Mouse (Mus musculus): ENCODE data around the gene Setd5. TPM values are rescaled to one million over a fixed set of nuclear protein-coding genes. Genes with fewer than 3 reads are reported as not detected.
A peak's percentile ranks its signal among the peaks of the same experiment; 100 is the strongest.

Setd5 gene
- polyA plus RNA-seq, 1 experiment from 2014 or later = 96.5 TPM

DNA sequence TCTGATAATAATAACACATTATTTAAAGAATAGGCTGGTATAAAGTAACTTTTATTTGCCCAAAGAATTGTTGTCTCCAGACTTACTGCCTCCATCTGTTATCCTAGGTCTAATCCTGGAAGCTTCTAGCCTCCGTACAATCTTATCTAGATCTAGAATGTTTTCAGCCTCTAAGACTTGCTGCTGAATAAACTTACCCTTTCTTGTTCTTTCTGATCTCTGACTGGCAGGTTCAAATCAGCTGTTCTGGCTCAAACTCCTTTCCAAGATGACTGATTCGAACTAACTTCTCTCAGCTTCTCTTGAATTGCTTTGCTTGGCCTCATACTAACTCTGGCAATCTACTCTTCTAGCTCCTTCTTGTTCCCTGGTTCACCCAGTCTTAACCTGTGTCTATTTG is 36.8 kb upstream of the Setd5 start:
- Histone ChIP-seq H3K9ac (no peak overlapping the region), H3K4me3 (no peak overlapping the region), H3K36me3 (no peaks in the 10 kb centered on the region), H3K9me3 (no peaks in the 10 kb centered on the region), H3K27me3 (no peaks in the 10 kb centered on the region), H3K4me1 (peaks cover 12% of the 10 kb centered on the region), H3K27ac (no peak overlapping the region), H3K4me2 (replicated peaks) (no peak overlapping the region)
- ATAC-seq (ENCODE audit: low FRiP score, low read depth) = no peak
- WGBS = 86% methylated on average over 2 of the region's 2 CpGs

DNA sequence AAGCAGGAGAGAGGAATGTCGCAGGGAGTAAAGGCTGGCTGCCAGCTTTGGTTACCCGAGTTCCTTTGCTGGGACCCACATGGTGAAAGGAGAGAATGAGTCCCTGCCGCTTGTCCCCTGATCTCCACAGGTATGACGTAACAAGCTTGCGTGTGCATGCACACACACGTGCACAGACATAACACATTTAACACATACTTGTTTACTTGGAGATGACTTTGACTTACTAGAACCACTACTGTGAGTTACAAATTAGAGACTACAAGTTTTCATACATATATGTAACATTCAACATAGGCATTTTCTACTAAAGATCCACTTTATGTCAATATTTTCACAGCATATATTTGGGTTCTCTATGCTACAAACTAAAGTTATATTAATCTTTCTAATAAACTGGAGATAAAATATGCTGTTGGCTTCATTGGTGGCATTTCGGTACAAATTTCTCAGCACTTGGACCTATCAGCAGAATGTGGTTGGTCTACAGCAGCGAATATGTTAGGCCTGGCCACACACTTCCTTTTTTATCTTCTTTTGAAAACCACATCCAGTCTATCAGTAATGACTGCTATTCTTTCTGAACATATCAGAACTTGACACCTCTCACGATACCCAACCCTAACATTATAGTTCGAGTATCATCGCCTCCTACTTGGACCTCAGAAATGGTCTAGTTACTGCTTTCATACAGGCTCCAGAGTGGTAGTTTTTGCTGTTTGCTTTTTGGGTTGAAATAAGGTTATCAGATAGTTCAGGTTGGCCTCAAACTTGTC is 35.8 kb upstream of the Setd5 start:
- Histone ChIP-seq H3K4me1 (peaks cover 14% of the 10 kb centered on the region), H3K27ac (no peak overlapping the region), H3K36me3 (no peaks in the 10 kb centered on the region), H3K27me3 (no peaks in the 10 kb centered on the region), H3K9ac (no peak overlapping the region), H3K4me3 (no peak overlapping the region), H3K9me3 (no peaks in the 10 kb centered on the region), H3K4me2 (replicated peaks) (no peak overlapping the region)
- no peak for ATAC-seq (ENCODE audit: low FRiP score, low read depth)
- WGBS = 88% methylated on average over 11 of the region's 11 CpGs

DNA sequence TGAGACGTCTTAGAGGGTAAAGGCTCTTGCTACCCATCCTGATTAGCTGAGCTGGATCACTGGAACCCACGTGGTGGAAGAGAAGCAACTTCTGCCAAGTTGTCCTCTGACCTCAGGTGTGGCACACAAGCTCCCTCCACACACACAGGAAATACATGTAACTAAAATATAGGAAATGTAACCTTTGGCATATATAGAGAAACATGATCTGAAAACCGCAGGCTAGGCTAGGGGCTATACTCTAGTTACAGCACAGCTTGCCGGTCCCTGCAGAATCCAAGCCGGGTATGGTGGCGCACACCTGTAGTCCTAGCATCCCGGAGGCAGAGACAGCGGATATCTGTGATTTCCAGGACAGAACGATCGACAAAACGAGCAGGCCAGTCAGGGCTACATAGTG is 31.6 kb upstream of the Setd5 start:
- H3K9me3 ChIP-seq = no peaks in the 10 kb centered on the region
- under 1% methylated on average over 11 of the region's 11 CpGs for WGBS
- peak overlapping the region; percentile 78 for H3K4me3 ChIP-seq
- H3K27me3 ChIP-seq = no peaks in the 10 kb centered on the region
- H3K4me1 ChIP-seq = peaks cover 16% of the 10 kb centered on the region
- peak overlapping the region; percentile 91 for H3K4me2 ChIP-seq (replicated peaks)
- ATAC-seq (ENCODE audit: low FRiP score, low read depth) = peak; percentile 48
- peak overlapping the region; percentile 87 for H3K27ac ChIP-seq
- peaks cover 15% of the 10 kb centered on the region for H3K36me3 ChIP-seq
- H3K9ac ChIP-seq = peak overlapping the region; percentile 80

DNA sequence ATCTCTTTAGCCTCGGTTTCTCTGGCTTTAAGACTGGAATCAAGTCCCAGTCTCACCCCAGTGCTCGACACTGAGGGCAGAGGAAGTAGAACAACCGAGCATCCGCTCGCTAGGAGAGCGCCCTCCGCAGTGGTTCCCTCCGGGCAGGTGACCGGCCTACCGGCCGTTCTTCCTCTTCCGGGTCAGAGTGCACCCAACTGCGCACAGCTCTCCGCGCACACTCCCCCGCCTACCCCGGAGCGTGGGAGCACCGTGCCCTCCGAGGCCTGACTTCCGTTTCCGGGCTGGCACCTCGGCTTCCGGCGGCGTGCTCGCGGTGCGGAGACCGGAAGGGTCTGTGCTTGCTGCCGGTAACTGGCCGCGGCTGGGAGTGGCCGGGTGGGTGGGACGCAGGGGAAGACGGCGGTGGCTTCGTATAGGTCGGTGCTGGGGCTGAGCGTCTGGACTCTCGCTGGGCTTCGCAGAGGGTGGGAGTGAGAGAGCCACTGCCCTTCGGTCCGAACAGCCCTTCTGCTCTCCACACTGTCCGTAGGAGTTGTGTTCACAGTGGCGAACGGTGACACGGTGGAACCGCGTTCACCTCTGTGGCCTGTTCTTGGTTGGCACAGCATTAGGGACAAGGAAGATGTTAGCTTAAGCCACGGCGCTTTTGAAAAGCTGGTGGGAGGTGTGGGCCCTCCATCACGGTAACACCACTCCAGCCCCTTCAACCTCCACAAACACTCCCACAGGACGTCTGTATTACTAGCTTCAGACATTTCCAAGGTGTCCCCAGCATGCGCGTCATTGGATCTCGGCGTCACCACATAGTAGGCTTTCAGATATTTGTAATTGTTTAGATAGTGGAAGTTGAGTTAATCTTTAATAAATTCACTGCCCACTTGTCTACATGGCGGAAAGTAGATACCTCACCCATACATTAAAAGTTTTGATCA is 30.9 kb upstream of the Setd5 start, which contains the start of gene Thumpd3:
Gene Thumpd3, plus strand, starts transcription at position 185 of the 935 bp plus-strand sequence.
- Histone ChIP-seq H3K27ac (peak within 1 kb of the TSS; percentile 87), H3K36me3 (peaks cover 20% of the 10 kb centered on the region), H3K4me3 (peak within 1 kb of the TSS; percentile 78), H3K27me3 (no peaks in the 10 kb centered on the region), H3K4me2 (replicated peaks) (peak within 1 kb of the TSS; percentile 91), H3K9me3 (no peaks in the 10 kb centered on the region), H3K9ac (peak within 1 kb of the TSS; percentile 81), H3K4me1 (peaks cover 16% of the 10 kb centered on the region)
- ATAC-seq (ENCODE audit: low FRiP score, low read depth) = peak; percentile 100
- under 1% methylated on average over 59 of the region's 59 CpGs for WGBS

DNA sequence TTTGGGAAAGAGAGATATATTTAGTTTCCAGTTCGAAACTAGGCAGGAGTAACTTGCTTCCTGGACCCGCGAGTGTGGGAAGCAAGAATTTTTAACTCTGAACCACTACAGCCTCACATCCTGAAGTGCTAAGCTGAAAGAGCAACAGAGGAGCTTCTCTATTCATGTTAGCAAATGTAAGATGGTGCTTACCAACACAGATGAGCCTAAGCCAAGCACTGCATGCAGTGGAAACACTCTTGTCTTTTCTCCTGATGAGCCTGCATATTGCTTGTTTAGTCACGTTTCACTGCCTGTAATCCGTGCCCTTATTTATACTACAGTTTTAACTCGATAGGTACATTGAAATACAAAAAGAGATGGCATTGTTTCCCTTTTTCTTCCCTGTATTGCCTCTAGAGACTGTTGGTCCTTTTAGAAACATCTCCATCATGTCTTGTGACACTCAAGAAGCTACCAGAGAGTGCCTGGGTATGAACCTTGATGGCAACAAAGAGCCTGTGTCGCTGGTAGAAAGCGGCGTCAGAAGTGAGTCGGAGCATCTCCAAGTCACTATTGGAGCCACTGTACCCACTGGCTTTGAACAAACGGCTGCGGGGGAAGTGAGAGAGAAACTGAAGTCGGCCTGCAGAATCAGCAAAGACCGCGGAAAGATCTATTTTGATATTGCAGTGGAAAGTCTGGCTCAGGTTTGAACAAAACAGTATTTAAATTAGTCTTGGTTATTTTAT is 30.0 kb upstream of the Setd5 start:
- no peak overlapping the region; the same call in 1 of the 2 replicates for H3K27ac ChIP-seq
- H3K4me3 ChIP-seq = peak overlapping the region; percentile 78
- H3K9me3 ChIP-seq = no peaks in the 10 kb centered on the region
- peak overlapping the region; percentile 81 for H3K9ac ChIP-seq
- no peaks in the 10 kb centered on the region for H3K27me3 ChIP-seq
- H3K4me2 ChIP-seq (replicated peaks) = peak overlapping the region; percentile 91
- peaks cover 26% of the 10 kb centered on the region for H3K36me3 ChIP-seq
- 62% methylated on average over 15 of the region's 15 CpGs for WGBS
- no peak for ATAC-seq (ENCODE audit: low FRiP score, low read depth)
- H3K4me1 ChIP-seq = peaks cover 16% of the 10 kb centered on the region

DNA sequence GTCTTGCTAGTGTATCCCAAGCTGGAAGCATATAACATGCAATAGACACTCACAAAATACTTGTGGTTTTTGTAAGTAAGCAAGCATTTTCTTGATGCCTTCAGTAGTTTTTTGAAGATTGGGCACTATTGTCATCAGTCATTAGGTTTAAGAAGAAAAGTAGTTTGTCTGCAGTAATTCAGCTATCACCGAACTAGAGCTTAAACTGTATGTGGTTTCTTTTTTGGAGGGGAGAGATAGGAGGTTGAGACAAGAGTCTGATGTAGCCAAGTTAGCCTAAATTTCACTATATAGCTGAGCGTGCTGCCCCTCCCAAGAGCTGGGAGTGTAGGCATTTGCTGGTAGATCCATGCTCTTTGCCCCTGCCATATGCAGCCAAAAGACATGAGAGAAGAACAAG is 28.8 kb upstream of the Setd5 start:
- no peak for ATAC-seq (ENCODE audit: low FRiP score, low read depth)
- Histone ChIP-seq H3K9me3 (no peaks in the 10 kb centered on the region), H3K36me3 (peaks cover 34% of the 10 kb centered on the region), H3K4me1 (peaks cover 16% of the 10 kb centered on the region), H3K4me2 (replicated peaks) (no peak overlapping the region), H3K9ac (no peak overlapping the region), H3K27me3 (no peaks in the 10 kb centered on the region), H3K27ac (no peak overlapping the region), H3K4me3 (no peak overlapping the region)
- WGBS = 91% methylated on average over 2 of the region's 2 CpGs

DNA sequence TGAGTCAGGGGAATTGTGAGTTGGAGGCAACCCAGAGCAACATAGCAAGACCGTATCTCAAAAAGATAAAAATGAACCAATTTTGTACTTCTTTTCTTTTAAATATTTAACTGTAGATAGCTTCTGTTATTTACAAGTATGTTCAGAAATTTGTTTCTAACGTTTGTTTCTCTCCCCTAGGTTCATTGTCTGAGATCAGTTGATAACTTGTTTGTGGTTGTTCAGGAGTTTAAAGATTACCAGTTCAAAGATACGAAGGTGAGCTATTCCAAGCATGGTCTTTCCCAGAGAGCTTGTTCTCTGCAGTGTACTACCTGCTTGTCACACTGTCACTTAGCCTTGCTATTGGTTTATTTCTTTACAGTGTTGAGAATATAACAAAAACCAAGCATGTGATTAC is 28.0 kb upstream of the Setd5 start:
- peaks cover 16% of the 10 kb centered on the region for H3K4me1 ChIP-seq
- H3K27ac ChIP-seq = no peak overlapping the region
- no peak overlapping the region for H3K4me2 ChIP-seq (replicated peaks)
- 92% methylated on average over 3 of the region's 3 CpGs for WGBS
- no peaks in the 10 kb centered on the region for H3K27me3 ChIP-seq
- H3K9ac ChIP-seq = no peak overlapping the region
- H3K4me3 ChIP-seq = no peak overlapping the region
- H3K9me3 ChIP-seq = no peaks in the 10 kb centered on the region
- ATAC-seq (ENCODE audit: low FRiP score, low read depth) = no peak
- peaks cover 42% of the 10 kb centered on the region for H3K36me3 ChIP-seq

DNA sequence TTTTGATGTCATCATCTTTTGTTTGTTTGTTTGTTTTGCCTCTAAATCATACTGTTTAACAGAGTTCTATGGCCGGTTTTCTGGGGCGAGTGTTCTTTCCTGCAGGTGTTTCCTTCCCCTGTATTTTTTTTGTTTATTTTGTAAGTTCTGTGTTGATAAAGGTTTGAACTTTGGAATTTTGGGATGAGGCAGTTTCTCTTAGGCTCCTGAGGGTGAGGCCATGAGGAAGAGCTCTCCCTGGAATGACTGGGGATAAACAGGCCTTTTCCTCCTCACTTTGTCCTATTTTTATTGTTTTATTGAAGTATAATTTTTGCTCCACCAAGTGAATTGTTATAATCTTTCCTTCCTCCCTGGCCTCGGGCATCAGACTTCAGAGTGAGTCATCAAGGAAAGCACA is 24.2 kb upstream of the Setd5 start:
- Histone ChIP-seq H3K9me3 (no peaks in the 10 kb centered on the region), H3K4me2 (replicated peaks) (no peak overlapping the region), H3K4me1 (no peaks in the 10 kb centered on the region), H3K27ac (no peak overlapping the region), H3K27me3 (no peaks in the 10 kb centered on the region), H3K36me3 (peaks cover 73% of the 10 kb centered on the region), H3K4me3 (no peak overlapping the region), H3K9ac (no peak overlapping the region)
- WGBS = 81% methylated on average over 3 of the region's 3 CpGs
- ATAC-seq (ENCODE audit: low FRiP score, low read depth) = no peak

DNA sequence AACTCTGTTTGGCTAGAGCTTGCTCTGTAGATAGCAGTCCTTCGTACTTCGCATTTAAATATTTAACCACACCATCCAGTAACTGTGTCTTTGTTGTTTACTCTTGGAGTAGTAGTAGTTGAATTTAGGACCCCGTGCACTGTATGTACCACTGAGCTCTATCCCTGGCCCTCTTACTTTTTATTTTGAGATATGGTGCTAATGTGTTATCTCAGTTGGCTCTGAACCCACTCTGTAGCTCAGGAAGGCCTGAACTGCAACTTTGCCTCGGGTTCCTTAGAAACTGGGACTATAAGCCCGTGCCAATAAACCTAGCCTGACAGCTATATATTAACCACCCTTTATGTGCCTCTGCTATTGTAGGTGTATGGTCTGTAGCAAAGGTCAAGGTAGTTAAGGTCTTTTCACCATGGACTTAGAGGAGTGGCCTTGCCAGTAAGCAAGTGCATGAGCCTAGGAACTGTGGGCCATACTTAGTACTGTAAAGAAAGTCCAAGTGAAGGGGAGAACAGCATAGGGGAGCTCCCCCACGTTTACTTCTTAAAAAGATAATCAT is 22.5 kb upstream of the Setd5 start:
- no peak overlapping the region for H3K27ac ChIP-seq
- ATAC-seq (ENCODE audit: low FRiP score, low read depth) = no peak
- no peak overlapping the region for H3K4me3 ChIP-seq
- no peak overlapping the region for H3K4me2 ChIP-seq (replicated peaks)
- H3K27me3 ChIP-seq = no peaks in the 10 kb centered on the region
- H3K4me1 ChIP-seq = no peaks in the 10 kb centered on the region
- no peaks in the 10 kb centered on the region for H3K9me3 ChIP-seq
- H3K36me3 ChIP-seq = peaks cover 77% of the 10 kb centered on the region
- WGBS = 87% methylated on average over 6 of the region's 6 CpGs
- H3K9ac ChIP-seq = no peak overlapping the region

DNA sequence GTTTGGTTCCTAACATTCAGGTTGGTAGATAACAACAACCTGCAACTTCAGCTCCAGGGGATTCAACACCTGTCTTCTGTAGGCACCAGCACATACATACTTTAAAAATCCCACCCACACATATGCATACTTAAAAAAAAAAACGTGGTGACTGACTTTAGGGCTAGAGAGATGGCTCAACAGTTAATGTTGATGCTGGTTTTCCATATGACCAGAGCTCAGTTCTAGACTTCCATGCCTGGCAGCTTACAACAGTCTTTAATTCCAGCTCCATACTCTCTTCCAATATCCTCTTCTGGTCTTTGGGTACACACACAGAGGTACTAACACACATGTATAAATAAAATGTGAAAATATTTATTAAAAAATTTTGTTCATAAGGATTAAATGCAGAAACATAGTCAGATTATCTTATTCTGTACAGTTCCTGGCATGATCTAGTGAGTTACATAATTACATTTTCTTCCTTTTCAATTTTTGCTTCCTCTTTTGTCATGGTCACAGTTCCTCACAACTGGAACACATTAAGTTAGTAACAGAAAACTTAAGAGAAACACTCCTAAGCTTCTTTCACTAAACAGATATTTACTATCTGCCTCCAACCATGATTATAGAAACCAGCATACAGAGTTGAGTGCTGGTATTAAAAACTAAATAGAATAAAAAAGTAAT is 16.1 kb upstream of the Setd5 start:
- H3K9ac ChIP-seq = no peak overlapping the region
- no peaks in the 10 kb centered on the region for H3K9me3 ChIP-seq
- H3K36me3 ChIP-seq = peaks cover 85% of the 10 kb centered on the region
- H3K27me3 ChIP-seq = no peaks in the 10 kb centered on the region
- no peak for ATAC-seq (ENCODE audit: low FRiP score, low read depth)
- H3K4me3 ChIP-seq = no peak overlapping the region
- 72% methylated on average over 1 of the region's 1 CpGs for WGBS
- no peak overlapping the region for H3K4me2 ChIP-seq (replicated peaks)
- H3K27ac ChIP-seq = no peak overlapping the region
- no peaks in the 10 kb centered on the region for H3K4me1 ChIP-seq

DNA sequence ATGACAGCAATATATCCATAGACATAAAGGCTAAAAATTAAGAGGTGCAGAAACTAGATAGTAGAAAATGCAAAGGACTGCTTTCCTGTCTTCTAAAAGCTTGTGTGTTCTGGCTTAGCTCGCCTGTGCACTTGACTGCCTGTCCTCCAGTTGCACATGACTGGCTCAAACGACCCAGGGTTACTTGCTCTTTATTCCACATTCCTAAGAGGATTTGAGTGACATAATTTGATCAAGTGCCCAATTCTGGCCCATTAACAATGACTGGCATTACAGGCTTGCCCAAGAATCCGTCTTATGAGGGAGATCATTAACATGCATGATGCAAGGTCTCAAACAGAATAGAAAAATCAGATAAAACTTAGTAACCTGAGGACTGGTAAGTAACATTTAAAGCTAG is 14.9 kb upstream of the Setd5 start:
- Histone ChIP-seq H3K4me3 (no peak overlapping the region), H3K36me3 (peaks cover 89% of the 10 kb centered on the region), H3K4me1 (no peaks in the 10 kb centered on the region), H3K4me2 (replicated peaks) (no peak overlapping the region), H3K27ac (no peak overlapping the region), H3K9ac (no peak overlapping the region), H3K27me3 (no peaks in the 10 kb centered on the region), H3K9me3 (no peaks in the 10 kb centered on the region)
- 77% methylated on average over 3 of the region's 3 CpGs for WGBS
- ATAC-seq (ENCODE audit: low FRiP score, low read depth) = no peak

Data from limb, embryonic 13.5 days (tissue).